Mouse (Mus musculus): ENCODE results near the gene Olfr596.
"Not testable (repeated sequence)": the region's sequence is repeated elsewhere in the genome, so short reads cannot be mapped to it uniquely, and the experiment has no call there.

The Olfr596 gene

GRCm38 (mm10) chr7:103305348-103305747 lies at the start of gene Olfr596:
Gene Olfr596 (plus strand): TSS chr7:103305648.
- DNase-seq (ENCODE audit: low spot score in 2 of 2) = not testable (repeated sequence)

GRCm38 (mm10) chr7:103316015-103316414 lies 10.6 kb downstream of the Olfr596 start, which contains the start of gene Olfr597:
Gene Olfr597 (plus strand): TSS chr7:103316315.
- DNase-seq (ENCODE audit: low spot score in 2 of 2) = not testable (repeated sequence)

GRCm38 (mm10) chr7:103323268-103323667 lies 17.8 kb downstream of the Olfr596 start, which contains the start of gene Olfr598:
Gene Olfr598 (plus strand): TSS chr7:103323568.
- DNase-seq (ENCODE audit: low spot score in 2 of 2) = no peak

- DNase-seq (ENCODE audit: low spot score in 2 of 2) = no peak
Measured at GRCm38 (mm10) chr7:103335617-103336016, 30.2 kb downstream of the Olfr596 start, which contains the start of gene Olfr599. Gene Olfr599 (plus strand): TSS chr7:103335917.

GRCm38 (mm10) chr7:103349569-103349968 lies 44.1 kb downstream of the Olfr596 start, which contains the start of gene Olfr600:
Gene Olfr600 (minus strand): TSS chr7:103349669.
- DNase-seq (ENCODE audit: low spot score in 2 of 2) = no peak

Data from urinary bladder, adult 18-20 months (tissue).